Comparison of ENCODE assay signal across 9 mouse cellular contexts in genomic region chr11:98027297-98027688, GRCm38 (mm10). TPM values are rescaled to one million over a fixed set of nuclear protein-coding genes. Genes with fewer than 3 reads are reported as not detected.
A peak's percentile ranks its signal among the peaks of the same experiment; 100 is the strongest.
DNase-seq lines count a peak whose midpoint lies in the region; ATAC-seq and TF ChIP-seq lines count a peak whose summit lies in the region.
"Had no signal": no experiment of that assay in that cellular context is flagged by ENCODE, and none has a peak within 500 bp of the region (broad histone marks: within the 10 kb centered on the region; RNA-seq: fewer than 3 reads in every experiment).

No protein-coding gene starts in this region.

- peak overlapping the region; percentile 86 for H3K4me3 ChIP-seq in heart, embryonic 15.5 days
- H3K4me3 ChIP-seq in ES-E14 (ENCODE audit: insufficient read depth in 1 of 2, low read depth in 1 of 2, low read length in 2 of 2, poor library complexity in 1 of 2, severe bottlenecking in 1 of 2) (peak overlapping the region; percentile 70 to 94), macrophage (ENCODE audit: inconsistent target) (peak overlapping the region; percentile 97)
- peak overlapping the region; percentile 82 for H3K4me3 ChIP-seq in forebrain, embryonic 15.5 days

- H3K27me3 ChIP-seq in heart, embryonic 15.5 days, result no peaks in the 10 kb centered on the region
- H3K27me3 ChIP-seq in forebrain, embryonic 15.5 days, result no peaks in the 10 kb centered on the region

- peaks cover 21% of the 10 kb centered on the region for H3K79me2 ChIP-seq in macrophage (ENCODE audit: inconsistent target)

- DNase-seq in heart, adult 18-20 months, result no peak
- no peak for DNase-seq in ES-E14 (ENCODE audit: low read depth, low spot score)
- no peak for DNase-seq in spleen, postnatal 4 days (ENCODE audit: low spot score in 2 of 2)
- no peak for DNase-seq in urinary bladder, postnatal 14 days (ENCODE audit: low spot score)
- no peak for DNase-seq in urinary bladder, postnatal 4 days (ENCODE audit: low spot score in 2 of 2)

- in situ Hi-C loops in ES-E14 (cut with MboI; ENCODE audit: low sequenced_read_pairs in 2 of 2, unreplicated experiment in 2 of 2), result no loop called here

- ATAC-seq in heart, embryonic 15.5 days (replicated peaks; ENCODE audit: insufficient number of reproducible peaks, insufficient read depth, low FRiP score, low read depth), result no peak
- no peak for ATAC-seq in forebrain, embryonic 15.5 days (replicated peaks)

- WGBS in heart, embryonic 15.5 days, result under 1% methylated on average over 18 of the region's 18 CpGs
- WGBS in forebrain, embryonic 15.5 days, result 0% methylated on average over 18 of the region's 18 CpGs
- WGBS in macrophage (ENCODE audit: missing documents), result under 1% methylated on average over 18 of the region's 18 CpGs

- no peaks in the 10 kb centered on the region for H3K9me3 ChIP-seq in heart, embryonic 15.5 days (replicated peaks)
- no peaks in the 10 kb centered on the region for H3K9me3 ChIP-seq in ES-E14 (ENCODE audit: control insufficient read depth, insufficient read depth, low read depth, low read length)
- no peaks in the 10 kb centered on the region for H3K9me3 ChIP-seq in forebrain, embryonic 15.5 days

- peaks cover 23% of the 10 kb centered on the region for H3K4me1 ChIP-seq in heart, embryonic 15.5 days (replicated peaks)
- peaks cover 0 to 8% of the 10 kb centered on the region in 2 experiments; a peak in 2 of 4 replicates for H3K4me1 ChIP-seq in ES-E14 (ENCODE audit: control insufficient read depth in 2 of 2, insufficient read depth in 2 of 2, low read length in 2 of 2, poor library complexity in 1 of 2)
- H3K4me1 ChIP-seq in forebrain, embryonic 15.5 days, result peaks cover 32% of the 10 kb centered on the region

- peak overlapping the region; percentile 99 for H3K9ac ChIP-seq in heart, embryonic 15.5 days
- peak overlapping the region; percentile 100 for H3K9ac ChIP-seq in ES-E14 (ENCODE audit: insufficient read depth, low read depth, low read length, poor library complexity, severe bottlenecking)
- peak overlapping the region; percentile 96 for H3K9ac ChIP-seq in forebrain, embryonic 15.5 days (replicated peaks)

- peak overlapping the region; percentile 92 for H3K27ac ChIP-seq in heart, embryonic 15.5 days
- H3K27ac ChIP-seq in ES-E14 (ENCODE audit: insufficient read depth, low read depth, low read length, poor library complexity, severe bottlenecking), result peak overlapping the region; percentile 87
- peak overlapping the region; percentile 87 for H3K27ac ChIP-seq in forebrain, embryonic 15.5 days (replicated peaks)
- H3K27ac ChIP-seq in macrophage, result peak overlapping the region; percentile 69

- H3K4me2 ChIP-seq in heart, embryonic 15.5 days, result peak overlapping the region; percentile 77
- peak overlapping the region; percentile 82 for H3K4me2 ChIP-seq in forebrain, embryonic 15.5 days (replicated peaks)

- peaks cover 35% of the 10 kb centered on the region for H3K36me3 ChIP-seq in heart, embryonic 15.5 days
- H3K36me3 ChIP-seq in ES-E14 (ENCODE audit: control insufficient read depth, insufficient read depth, low read length, poor library complexity, severe bottlenecking) (peaks cover 33% of the 10 kb centered on the region), macrophage (ENCODE audit: inconsistent target) (peaks cover 21% of the 10 kb centered on the region)
- H3K36me3 ChIP-seq in forebrain, embryonic 15.5 days, result peaks cover 31% of the 10 kb centered on the region

TF ChIP-seq in ES-E14, 5 proteins besides CTCF, POLR2A, EP300 and RAD21:
- TF ChIP-seq CHD2 (IDR thresholded peaks at IDR 0.05; ENCODE audit: low read depth, low read length) (no peak), MAFK (IDR thresholded peaks at IDR 0.05; ENCODE audit: insufficient read depth, low read depth, low read length) (no peak), HCFC1 (IDR thresholded peaks at IDR 0.05; ENCODE audit: borderline replicate concordance, insufficient read depth, low read length) (no peak), ZNF384 (IDR thresholded peaks at IDR 0.05; ENCODE audit: low read depth, low read length) (no peak), ZC3H11A (IDR thresholded peaks at IDR 0.05; ENCODE audit: borderline replicate concordance, low read depth, low read length) (no peak)

RNA-seq across cellular contexts. Expression of gene Rpl19, which starts 0.8 kb away (rescaled TPM):
- polyA plus RNA-seq in heart, embryonic 15.5 days (2015; fragmentation: Nextera tagmentation; extraction: Ambion mirVana), result 601 and 668 TPM in 2 replicates
- total RNA-seq in heart, adult 18-20 months (2021), result 100 to 1,000 TPM; 537 to 590 TPM
- 3,222 and 3,264 TPM in 2 replicates for total RNA-seq in ES-E14 (2012; rRNA removed)
- 667 and 700 TPM in 2 replicates for polyA plus RNA-seq in forebrain, embryonic 15.5 days (2015; fragmentation: Nextera tagmentation; extraction: Ambion mirVana)
- 100 to 1,000 TPM in 7 of 26 experiments, 10 to 100 TPM in 19; 45.2 to 275 (median 88.9) TPM for total RNA-seq in macrophage (2018; cell fraction: chromatin; rRNA removed)
- 1,000 to 10,000 TPM; 1,148 to 2,667 (median 1,510) TPM for total RNA-seq in macrophage (2018; cell fraction: cytosol; rRNA removed)
- 100 to 1,000 TPM; 164 to 346 (median 261) TPM for total RNA-seq in macrophage (2018; cell fraction: nucleus; rRNA removed)
- polyA plus RNA-seq in macrophage (2018), result 1,810 to 2,012 TPM (median 1,833 TPM) in 3 replicates

RNA-seq across cellular contexts. Expression of gene Cacnb1, which starts 4.5 kb away (rescaled TPM):
- 5.8 and 8.5 TPM in 2 replicates for polyA plus RNA-seq in heart, embryonic 15.5 days (2015; fragmentation: Nextera tagmentation; extraction: Ambion mirVana)
- total RNA-seq in heart, adult 18-20 months (2021), result 1 to 10 TPM; 5.1 to 5.9 TPM
- total RNA-seq in ES-E14 (2012; rRNA removed), result 6.2 and 12.0 TPM in 2 replicates
- 40.7 and 41.5 TPM in 2 replicates for polyA plus RNA-seq in forebrain, embryonic 15.5 days (2015; fragmentation: Nextera tagmentation; extraction: Ambion mirVana)
- 10 to 100 TPM in 25 of 26 experiments, 1 to 10 TPM in 1; 7.5 to 54.0 (median 29.1) TPM for total RNA-seq in macrophage (2018; cell fraction: chromatin; rRNA removed)
- 1 to 10 TPM in 25 of 26 experiments, under 1 TPM in 1; 0.98 to 6.2 (median 3.1) TPM for total RNA-seq in macrophage (2018; cell fraction: cytosol; rRNA removed)
- total RNA-seq in macrophage (2018; cell fraction: nucleus; rRNA removed), result 10 to 100 TPM in 25 of 26 experiments, 1 to 10 TPM in 1; 5.0 to 35.3 (median 19.2) TPM
- 0.52 to 3.0 TPM (median 1.7 TPM) in 3 replicates for polyA plus RNA-seq in macrophage (2018)

RNA-seq across cellular contexts. Expression of gene Stac2, which starts 26.0 kb away (rescaled TPM):
- 0.78 and 1.0 TPM in 2 replicates for polyA plus RNA-seq in heart, embryonic 15.5 days (2015; fragmentation: Nextera tagmentation; extraction: Ambion mirVana)
- under 1 TPM; 0.15 to 0.25 TPM for total RNA-seq in heart, adult 18-20 months (2021)
- total RNA-seq in ES-E14 (2012; rRNA removed), result 2.1 and 3.8 TPM in 2 replicates
- 2.9 and 3.2 TPM in 2 replicates for polyA plus RNA-seq in forebrain, embryonic 15.5 days (2015; fragmentation: Nextera tagmentation; extraction: Ambion mirVana)
- total RNA-seq in macrophage (2018; cell fraction: chromatin; rRNA removed), result 1 to 10 TPM in 15 of 26 experiments, under 1 TPM in 8, not detected in 3; 0.22 to 9.7 (median 3.6) TPM
- total RNA-seq in macrophage (2018; cell fraction: cytosol; rRNA removed), result 10 to 100 TPM in 8 of 26 experiments, 1 to 10 TPM in 6, under 1 TPM in 12; 0.33 to 13.7 (median 3.8) TPM
- total RNA-seq in macrophage (2018; cell fraction: nucleus; rRNA removed), result 10 to 100 TPM in 4 of 26 experiments, 1 to 10 TPM in 10, under 1 TPM in 11, not detected in 1; 0.26 to 13.5 (median 3.5) TPM
- polyA plus RNA-seq in macrophage (2018), result 3.4 to 15.5 TPM (median 9.6 TPM) in 3 replicates
- total RNA-seq: monocyte, adult 5-6 weeks had no signal

RNA-seq across cellular contexts. Expression of gene Arl5c, which starts 31.3 kb away (rescaled TPM):
- 3.8 and 6.9 TPM in 2 replicates for polyA plus RNA-seq in heart, embryonic 15.5 days (2015; fragmentation: Nextera tagmentation; extraction: Ambion mirVana)
- total RNA-seq in heart, adult 18-20 months (2021), result 1 to 10 TPM in 1 of 2 experiments, not detected in 1; 1.1 TPM
- total RNA-seq in ES-E14 (2012; rRNA removed), result 2.9 and 4.4 TPM in 2 replicates
- polyA plus RNA-seq in forebrain, embryonic 15.5 days (2015; fragmentation: Nextera tagmentation; extraction: Ambion mirVana), result 6.9 and 7.0 TPM in 2 replicates
- 1,000 to 10,000 TPM in 2 of 26 experiments, 100 to 1,000 TPM in 20, 10 to 100 TPM in 4; 31.1 to 1,259 (median 293) TPM for total RNA-seq in macrophage (2018; cell fraction: chromatin; rRNA removed)
- total RNA-seq in macrophage (2018; cell fraction: cytosol; rRNA removed), result 100 to 1,000 TPM in 11 of 26 experiments, 10 to 100 TPM in 15; 31.4 to 249 (median 89.3) TPM
- 1,000 to 10,000 TPM in 4 of 26 experiments, 100 to 1,000 TPM in 18, 10 to 100 TPM in 4; 16.7 to 1,412 (median 497) TPM for total RNA-seq in macrophage (2018; cell fraction: nucleus; rRNA removed)
- 5.0 to 99.1 TPM (median 38.4 TPM) in 3 replicates for polyA plus RNA-seq in macrophage (2018)

RNA-seq across cellular contexts. Expression of gene Plxdc1, which starts 41.0 kb away (rescaled TPM):
- 0.88 and 2.2 TPM in 2 replicates for polyA plus RNA-seq in heart, embryonic 15.5 days (2015; fragmentation: Nextera tagmentation; extraction: Ambion mirVana)
- 1 to 10 TPM; 3.2 to 4.6 TPM for total RNA-seq in heart, adult 18-20 months (2021)
- total RNA-seq in ES-E14 (2012; rRNA removed), result 2.5 and 4.3 TPM in 2 replicates
- polyA plus RNA-seq in forebrain, embryonic 15.5 days (2015; fragmentation: Nextera tagmentation; extraction: Ambion mirVana), result 0.65 and 0.89 TPM in 2 replicates
- 10 to 100 TPM in 20 of 26 experiments, 1 to 10 TPM in 6; 4.1 to 53.3 (median 21.2) TPM for total RNA-seq in macrophage (2018; cell fraction: chromatin; rRNA removed)
- 10 to 100 TPM in 12 of 26 experiments, 1 to 10 TPM in 14; 4.8 to 18.4 (median 9.6) TPM for total RNA-seq in macrophage (2018; cell fraction: cytosol; rRNA removed)
- 10 to 100 TPM in 22 of 26 experiments, 1 to 10 TPM in 4; 6.7 to 40.2 (median 15.5) TPM for total RNA-seq in macrophage (2018; cell fraction: nucleus; rRNA removed)
- polyA plus RNA-seq in macrophage (2018), result 13.4 to 21.7 TPM (median 14.8 TPM) in 3 replicates
